Mouse (Mus musculus): ENCODE measurements around the gene Pias3. TPM values are rescaled to one million over a fixed set of nuclear protein-coding genes. Genes with fewer than 3 reads are reported as not detected.
"Not testable (repeated sequence)": the region's sequence is repeated elsewhere in the genome, so short reads cannot be mapped to it uniquely, and the experiment has no call there.

Pias3 gene
- polyA plus RNA-seq, 1 experiment from 2014 or later: 73.0 TPM

DNA sequence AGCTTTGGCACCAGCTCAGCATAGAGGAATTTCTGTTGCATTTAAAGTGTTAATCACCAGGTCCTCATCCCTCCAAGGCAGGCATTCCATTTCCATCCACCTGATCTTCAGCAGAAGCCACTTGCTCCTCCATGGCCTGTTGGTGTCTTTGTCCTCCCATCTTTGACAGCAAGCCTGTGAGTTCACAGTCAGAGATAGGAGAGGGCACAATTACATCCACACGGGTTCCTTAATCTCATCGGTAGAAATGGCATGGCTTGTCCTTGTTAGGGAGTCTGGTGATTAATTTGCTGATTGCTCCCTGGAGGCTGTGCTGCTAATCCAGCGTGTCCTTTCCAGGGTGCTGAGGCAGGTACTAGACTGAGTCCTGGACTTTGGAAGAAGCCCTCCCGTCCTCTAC is 22.7 kb upstream of the Pias3 start:
- no peaks in the 10 kb centered on the region for H3K9me3 ChIP-seq (replicated peaks)
- no peak overlapping the region for H3K4me2 ChIP-seq
- H3K9ac ChIP-seq: no peak overlapping the region
- H3K27me3 ChIP-seq: 0 out of 2 replicates have a peak, but pooled peaks cover 9% of the 10 kb centered on the region
- H3K4me1 ChIP-seq: peaks cover 38% of the 10 kb centered on the region
- no peaks in the 10 kb centered on the region for H3K36me3 ChIP-seq
- ATAC-seq (replicated peaks; ENCODE audit: low FRiP score): no peak
- H3K27ac ChIP-seq: no peak overlapping the region
- no peak overlapping the region for H3K4me3 ChIP-seq (replicated peaks)
- WGBS: 55% methylated on average over 4 of the region's 4 CpGs

DNA sequence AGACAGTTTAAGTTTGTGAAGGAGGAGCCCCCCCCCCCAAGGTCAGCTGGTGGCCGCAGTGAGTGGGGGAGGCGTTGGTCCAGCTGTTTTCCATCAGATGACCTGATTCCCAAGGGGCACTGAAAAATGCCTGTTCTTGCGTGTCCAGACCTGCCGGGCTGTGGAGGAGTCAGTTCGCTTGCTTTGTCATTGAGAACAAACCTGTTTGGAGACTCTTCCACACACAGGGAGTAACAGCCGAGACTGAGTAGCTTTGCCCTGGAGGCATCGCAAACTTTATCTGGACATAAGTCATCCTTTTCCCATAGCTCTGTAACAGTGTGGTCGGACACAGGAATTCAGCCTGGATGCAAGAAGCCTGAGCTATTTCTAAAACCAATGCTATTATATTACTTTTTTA is 21.7 kb upstream of the Pias3 start:
- Histone ChIP-seq H3K9me3 (replicated peaks) (no peaks in the 10 kb centered on the region), H3K4me1 (peaks cover 36% of the 10 kb centered on the region), H3K27ac (peak overlapping the region; percentile 80), H3K4me2 (peak overlapping the region; percentile 44), H3K9ac (no peak overlapping the region), H3K4me3 (replicated peaks) (no peak overlapping the region), H3K36me3 (no peaks in the 10 kb centered on the region), H3K27me3 (peaks cover 12% of the 10 kb centered on the region; the same call in 1 of the 2 replicates)
- WGBS: 11% methylated on average over 8 of the region's 8 CpGs
- ATAC-seq (replicated peaks; ENCODE audit: low FRiP score): peak; percentile 33; the same call in 1 of the 2 replicates

DNA sequence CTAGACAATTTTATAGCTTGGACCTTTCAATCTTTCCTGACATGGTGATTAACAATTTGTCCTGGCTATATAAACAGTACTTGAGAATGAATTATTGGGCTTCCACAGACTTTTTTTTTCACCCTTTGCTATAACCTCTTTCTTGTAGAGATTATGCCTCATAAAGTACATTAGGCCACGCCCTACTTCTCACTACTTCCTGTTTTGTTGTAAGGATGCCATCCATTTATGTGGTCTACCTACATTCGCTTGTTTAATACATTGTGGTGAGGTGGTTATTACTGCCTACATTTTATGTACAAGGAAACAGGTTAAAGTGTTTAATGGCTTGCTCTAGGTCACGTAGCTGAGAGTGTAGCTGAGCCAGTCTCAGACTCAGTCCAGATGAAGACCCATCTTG is 21.0 kb upstream of the Pias3 start:
- Histone ChIP-seq H3K36me3 (no peaks in the 10 kb centered on the region), H3K4me1 (peaks cover 30% of the 10 kb centered on the region), H3K27me3 (peaks cover 19% of the 10 kb centered on the region; the same call in 1 of the 2 replicates), H3K4me2 (no peak overlapping the region), H3K4me3 (replicated peaks) (no peak overlapping the region), H3K9ac (no peak overlapping the region), H3K27ac (peak overlapping the region; percentile 80; the same call in 1 of the 2 replicates), H3K9me3 (replicated peaks) (no peaks in the 10 kb centered on the region)
- no peak for ATAC-seq (replicated peaks; ENCODE audit: low FRiP score)
- 59% methylated on average over 3 of the region's 3 CpGs for WGBS

DNA sequence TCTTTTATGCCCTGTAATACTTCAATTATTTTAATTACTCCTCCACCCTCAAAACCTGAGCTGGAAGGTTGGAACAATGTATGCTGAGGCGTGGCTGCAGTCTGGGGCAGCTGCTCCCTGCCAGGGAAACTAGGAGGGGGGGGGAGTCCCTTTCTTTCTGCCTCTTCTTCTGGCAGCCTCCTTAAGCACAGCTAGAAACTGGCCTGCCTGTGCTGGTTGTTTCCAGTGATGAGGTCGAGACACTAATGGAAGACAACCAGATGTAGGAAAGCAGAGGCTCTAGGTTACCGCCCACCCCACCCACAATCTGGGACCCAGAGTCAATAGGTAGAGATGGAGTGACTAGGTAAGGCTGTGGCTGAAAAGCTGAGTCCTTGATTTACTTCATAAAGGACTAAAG is 20.5 kb upstream of the Pias3 start:
- ATAC-seq (replicated peaks; ENCODE audit: low FRiP score): no peak

DNA sequence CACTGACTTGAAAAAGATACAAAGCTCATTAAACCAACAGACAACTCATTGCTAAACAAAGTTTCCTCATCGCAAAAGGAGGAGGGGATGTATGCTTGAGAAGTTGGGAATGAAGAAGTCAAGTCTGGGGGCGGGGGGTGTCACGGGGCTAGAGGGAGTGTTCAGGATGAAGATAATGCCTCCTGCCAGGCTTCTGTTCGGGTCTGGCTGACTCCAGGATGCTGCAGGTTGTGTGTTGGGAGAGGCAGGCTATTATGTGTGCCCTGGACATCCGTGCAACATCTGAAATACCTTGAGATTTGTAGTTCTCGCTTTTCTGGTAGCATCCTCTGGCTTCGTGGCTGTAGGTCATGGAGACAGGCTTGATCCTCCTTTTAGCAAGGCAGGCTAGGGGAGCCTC is 17.7 kb upstream of the Pias3 start:
- Histone ChIP-seq H3K4me3 (replicated peaks) (no peak overlapping the region), H3K9ac (no peak overlapping the region), H3K27me3 (peaks cover 32% of the 10 kb centered on the region; the same call in 1 of the 2 replicates), H3K27ac (no peak overlapping the region), H3K4me1 (peaks cover 22% of the 10 kb centered on the region), H3K36me3 (no peaks in the 10 kb centered on the region), H3K4me2 (no peak overlapping the region), H3K9me3 (replicated peaks) (no peaks in the 10 kb centered on the region)
- ATAC-seq (replicated peaks; ENCODE audit: low FRiP score): no peak
- WGBS: 69% methylated on average over 7 of the region's 7 CpGs

More for the DNA sequence above, 20.5 kb upstream of the Pias3 start:
- Histone ChIP-seq H3K4me2 (no peak overlapping the region), H3K9me3 (replicated peaks) (no peaks in the 10 kb centered on the region), H3K27ac (0 out of 2 replicates have a peak overlapping the region, but pooled peaks have one; percentile 9), H3K4me3 (replicated peaks) (no peak overlapping the region), H3K27me3 (peaks cover 24% of the 10 kb centered on the region; the same call in 1 of the 2 replicates), H3K9ac (no peak overlapping the region), H3K4me1 (peaks cover 25% of the 10 kb centered on the region), H3K36me3 (no peaks in the 10 kb centered on the region)
- WGBS: 42% methylated on average over 3 of the region's 3 CpGs

DNA sequence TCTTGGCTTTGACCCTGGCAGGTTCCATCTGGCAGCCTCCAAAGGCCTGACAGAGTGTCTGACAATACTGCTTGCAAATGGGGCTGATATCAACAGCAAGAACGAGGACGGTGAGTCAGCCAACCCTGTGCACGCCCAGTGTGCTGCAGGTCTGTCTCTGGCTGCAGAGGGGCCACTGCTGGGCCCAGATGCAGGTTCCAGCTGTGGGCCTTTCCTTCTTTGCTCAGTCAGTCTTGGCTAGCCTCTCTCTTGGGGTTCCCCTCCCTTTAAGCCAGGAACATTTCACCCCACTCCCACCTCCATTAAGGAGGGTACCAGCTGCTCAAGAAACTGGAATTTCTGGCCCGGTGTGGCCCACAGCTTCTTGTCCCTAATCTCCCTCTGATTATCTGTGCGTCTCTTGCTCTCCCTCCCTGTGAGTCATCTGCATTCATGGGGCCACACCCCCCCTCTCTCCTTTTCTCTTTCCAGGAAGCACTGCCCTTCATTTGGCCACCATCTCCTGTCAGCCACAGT is 17.0 kb upstream of the Pias3 start:
- no peak for ATAC-seq (replicated peaks; ENCODE audit: low FRiP score)
- Histone ChIP-seq H3K4me2 (no peak overlapping the region), H3K9ac (no peak overlapping the region)

DNA sequence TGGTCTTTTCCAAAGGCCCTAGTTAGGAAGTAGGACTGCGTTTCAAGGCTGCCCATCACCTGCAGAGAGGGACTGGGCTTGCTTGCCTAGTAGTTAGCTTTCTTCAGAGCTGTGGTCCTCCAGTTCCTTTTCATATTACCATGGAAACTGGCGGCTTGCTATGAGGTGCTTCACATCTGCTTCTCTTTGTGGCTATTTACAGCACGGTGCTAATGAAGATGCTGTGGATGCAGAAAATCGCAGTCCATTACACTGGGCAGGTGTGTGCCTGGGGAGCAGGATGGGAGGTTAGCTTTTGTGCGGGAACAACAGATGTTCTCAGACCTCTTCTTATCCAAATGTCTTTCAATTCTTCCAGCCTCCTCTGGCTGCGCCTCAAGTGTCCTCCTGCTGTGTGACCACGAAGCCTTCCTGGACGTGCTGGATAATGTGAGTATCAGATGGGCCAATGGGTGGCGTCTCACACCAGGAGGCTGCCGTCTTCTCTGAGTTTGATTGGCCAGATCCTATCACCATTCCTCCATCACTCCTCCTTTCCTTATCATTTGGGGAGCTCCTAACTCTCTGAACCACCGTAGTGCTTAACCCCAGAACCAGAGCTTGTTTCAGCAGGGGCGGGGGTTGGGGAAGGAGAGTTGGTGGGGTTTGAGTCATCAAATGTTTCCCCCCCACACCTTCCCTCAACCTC is 15.8 kb upstream of the Pias3 start:
- whole genome bisulfite sequencing: 25% methylated on average over 12 of the region's 12 CpGs
- Histone ChIP-seq H3K4me2 (no peak overlapping the region), H3K27me3 (peaks cover 48% of the 10 kb centered on the region), H3K4me3 (replicated peaks) (no peak overlapping the region), H3K9ac (no peak overlapping the region), H3K27ac (no peak overlapping the region), H3K36me3 (no peaks in the 10 kb centered on the region), H3K9me3 (replicated peaks) (no peaks in the 10 kb centered on the region), H3K4me1 (peaks cover 14% of the 10 kb centered on the region)
- no peak for ATAC-seq (replicated peaks; ENCODE audit: low FRiP score)

More for the DNA sequence above, 17.0 kb upstream of the Pias3 start:
- 34% methylated on average over 5 of the region's 5 CpGs for WGBS
- peaks cover 39% of the 10 kb centered on the region for H3K27me3 ChIP-seq
- H3K27ac ChIP-seq: no peak overlapping the region
- H3K4me1 ChIP-seq: peaks cover 15% of the 10 kb centered on the region
- no peaks in the 10 kb centered on the region for H3K36me3 ChIP-seq
- no peak overlapping the region for H3K4me3 ChIP-seq (replicated peaks)
- no peaks in the 10 kb centered on the region for H3K9me3 ChIP-seq (replicated peaks)

DNA sequence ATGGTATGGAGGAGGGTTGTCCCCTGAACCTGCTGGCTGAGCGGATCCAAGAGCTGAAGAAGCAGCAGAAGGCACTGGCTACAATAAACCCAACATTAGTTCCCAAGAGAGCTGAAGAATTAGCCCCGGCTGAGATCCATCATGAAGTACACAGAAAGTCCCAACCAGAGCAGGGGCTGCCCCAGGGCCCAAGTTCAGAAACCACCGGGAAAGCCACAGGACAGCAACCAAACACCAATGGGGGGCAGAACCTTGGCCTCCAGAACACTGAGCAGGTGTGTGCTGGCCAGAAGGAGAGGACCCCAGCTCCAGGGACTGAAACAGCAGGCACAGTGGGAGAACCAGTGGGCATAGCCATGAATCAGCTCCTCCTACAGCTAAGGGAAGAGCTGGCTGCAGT is 12.7 kb upstream of the Pias3 start:
- H3K4me2 ChIP-seq: no peak overlapping the region
- H3K4me1 ChIP-seq: peaks cover 10% of the 10 kb centered on the region
- no peak overlapping the region for H3K27ac ChIP-seq
- H3K9ac ChIP-seq: no peak overlapping the region
- H3K36me3 ChIP-seq: no peaks in the 10 kb centered on the region
- no peaks in the 10 kb centered on the region for H3K9me3 ChIP-seq (replicated peaks)
- no peak for ATAC-seq (replicated peaks; ENCODE audit: low FRiP score)
- WGBS: 77% methylated on average over 3 of the region's 3 CpGs
- H3K27me3 ChIP-seq: peaks cover 54% of the 10 kb centered on the region
- no peak overlapping the region for H3K4me3 ChIP-seq (replicated peaks)

DNA sequence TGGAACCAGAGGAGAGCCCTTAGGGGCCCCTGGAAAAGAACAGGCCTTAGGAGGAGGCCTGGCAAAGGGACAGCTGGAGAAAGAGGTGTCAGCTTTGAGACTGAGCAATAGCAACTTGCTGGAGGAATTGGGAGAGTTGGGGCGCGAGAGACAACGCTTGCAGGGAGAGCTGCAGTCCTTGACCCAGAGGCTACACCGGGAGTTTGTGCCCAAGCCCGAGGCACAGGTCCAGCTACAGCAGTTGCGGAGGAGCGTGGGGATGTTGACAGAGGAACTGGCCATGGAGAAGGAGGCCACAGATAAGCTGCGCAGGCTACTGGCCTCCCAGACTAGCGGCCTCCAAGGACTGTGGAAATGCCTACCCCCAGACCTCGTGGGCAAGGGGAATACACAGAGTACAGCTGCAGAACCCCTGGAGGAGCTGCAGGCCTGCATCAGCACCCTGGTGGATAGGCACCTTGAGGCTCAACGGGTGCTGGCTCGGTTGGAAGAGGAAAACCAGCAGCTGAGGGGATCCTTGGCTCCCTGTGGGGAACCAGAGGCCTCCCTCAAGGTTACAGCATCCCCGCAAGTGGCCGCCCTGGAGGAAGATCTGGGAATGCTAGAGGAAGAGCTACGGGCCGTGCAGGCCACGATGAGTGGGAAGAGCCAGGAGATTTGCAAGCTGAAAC is 11.9 kb upstream of the Pias3 start:
- Histone ChIP-seq H3K9ac (no peak overlapping the region), H3K27me3 (peaks cover 60% of the 10 kb centered on the region)
- 54% methylated on average over 17 of the region's 17 CpGs for WGBS

DNA sequence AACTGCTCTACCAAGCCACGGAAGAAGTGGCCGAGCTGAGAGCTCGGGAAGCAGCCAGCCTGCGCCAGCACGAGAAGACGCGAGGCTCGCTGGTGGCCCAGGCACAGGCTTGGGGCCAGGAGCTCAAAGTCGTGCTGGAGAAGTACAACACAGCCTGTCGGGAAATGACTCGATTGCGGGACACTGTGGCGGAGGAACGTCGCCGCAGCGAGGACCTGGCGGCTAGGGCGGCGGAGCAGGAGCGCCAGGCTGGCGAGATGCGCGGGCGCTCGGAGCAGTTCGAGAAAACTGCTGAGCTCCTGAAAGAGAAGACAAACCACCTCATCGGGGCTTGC is 11.4 kb upstream of the Pias3 start:
- Histone ChIP-seq H3K9ac (no peak overlapping the region), H3K4me2 (peak overlapping the region; percentile 60), H3K4me3 (replicated peaks) (peak overlapping the region; percentile 28), H3K4me1 (peaks cover 10% of the 10 kb centered on the region), H3K9me3 (replicated peaks) (no peaks in the 10 kb centered on the region), H3K27ac (no peak overlapping the region), H3K27me3 (peaks cover 60% of the 10 kb centered on the region), H3K36me3 (no peaks in the 10 kb centered on the region)
- ATAC-seq (replicated peaks; ENCODE audit: low FRiP score): no peak
- 19% methylated on average over 28 of the region's 28 CpGs for WGBS

More for the DNA sequence above, 11.9 kb upstream of the Pias3 start:
- Histone ChIP-seq H3K4me3 (replicated peaks) (peak overlapping the region; percentile 28), H3K36me3 (no peaks in the 10 kb centered on the region), H3K27ac (no peak overlapping the region), H3K9me3 (replicated peaks) (no peaks in the 10 kb centered on the region), H3K4me2 (peak overlapping the region; percentile 60), H3K4me1 (peaks cover 10% of the 10 kb centered on the region)
- ATAC-seq (replicated peaks; ENCODE audit: low FRiP score): no peak

DNA sequence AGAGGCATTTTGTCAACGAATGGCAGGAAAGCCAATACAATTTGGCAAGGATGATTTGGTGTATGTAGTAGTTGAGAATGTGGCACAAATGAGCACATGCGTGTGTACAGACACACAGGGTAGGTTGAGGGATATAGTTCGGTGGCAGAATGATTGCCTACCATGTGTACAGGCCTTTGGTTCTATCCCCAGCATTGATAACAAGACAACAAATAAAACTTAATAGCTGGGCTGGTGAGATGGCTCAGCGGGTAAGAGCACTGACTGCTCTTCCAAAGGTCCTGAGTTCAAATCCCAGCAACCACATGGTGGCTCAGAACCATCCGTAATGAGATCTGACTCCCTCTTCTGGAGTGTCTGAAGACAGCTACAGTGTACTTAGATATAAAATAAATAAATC is 10.1 kb upstream of the Pias3 start:
- ATAC-seq (replicated peaks; ENCODE audit: low FRiP score); H3K4me2 ChIP-seq: not testable (repeated sequence)
- WGBS: 92% methylated on average over 5 of the region's 5 CpGs

DNA sequence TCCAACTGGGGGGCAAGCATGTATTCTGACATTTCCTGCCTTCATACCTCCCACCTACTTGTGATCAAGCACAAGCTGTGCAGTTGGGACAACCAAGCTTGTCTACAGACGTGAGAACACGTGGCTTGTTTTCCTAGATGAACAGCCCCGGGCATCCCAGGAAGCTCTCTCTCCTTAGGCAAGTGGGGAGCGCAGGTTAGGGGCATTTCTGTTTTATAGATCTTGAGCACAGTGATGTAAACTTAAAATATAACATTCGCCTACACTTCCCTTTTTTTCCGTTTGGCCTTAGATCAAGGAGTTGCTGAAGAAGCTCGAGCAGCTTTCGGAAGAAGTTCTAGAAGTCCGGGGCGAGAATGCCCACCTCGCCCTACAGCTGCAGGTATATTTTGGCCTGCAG is 7.3 kb upstream of the Pias3 start:
- Histone ChIP-seq H3K9me3 (replicated peaks) (no peaks in the 10 kb centered on the region), H3K4me1 (peaks cover 13% of the 10 kb centered on the region), H3K4me2 (no peak overlapping the region), H3K27me3 (peaks cover 33% of the 10 kb centered on the region), H3K27ac (no peak overlapping the region), H3K36me3 (no peaks in the 10 kb centered on the region), H3K9ac (no peak overlapping the region), H3K4me3 (replicated peaks) (no peak overlapping the region)
- WGBS: 83% methylated on average over 11 of the region's 11 CpGs
- ATAC-seq (replicated peaks; ENCODE audit: low FRiP score): no peak

More for the DNA sequence above, 10.1 kb upstream of the Pias3 start:
- peaks cover 50% of the 10 kb centered on the region for H3K27me3 ChIP-seq
- H3K9me3 ChIP-seq (replicated peaks); H3K36me3 ChIP-seq; H3K9ac ChIP-seq; H3K27ac ChIP-seq; H3K4me1 ChIP-seq; H3K4me3 ChIP-seq (replicated peaks): not testable (repeated sequence)

Measured in kidney, embryonic 15.5 days (tissue).